Mouse (Mus musculus) WW6 (cell line): Measurements from ENCODE around the gene Tor1aip1.

Experiments
- DNase-seq: peaks from one replicate; pipeline ENCODE4 v3.0.0-alpha.2; 2013; ENCODE audit warnings: low read depth, low spot score

Tor1aip1 gene

GRCm38 (mm10) chr1:156035930-156036737, at the start of gene Tor1aip1:
Tor1aip1 (minus strand) TSS chr1:156036480.
- DNase-seq, result peak; percentile 95

DNA sequence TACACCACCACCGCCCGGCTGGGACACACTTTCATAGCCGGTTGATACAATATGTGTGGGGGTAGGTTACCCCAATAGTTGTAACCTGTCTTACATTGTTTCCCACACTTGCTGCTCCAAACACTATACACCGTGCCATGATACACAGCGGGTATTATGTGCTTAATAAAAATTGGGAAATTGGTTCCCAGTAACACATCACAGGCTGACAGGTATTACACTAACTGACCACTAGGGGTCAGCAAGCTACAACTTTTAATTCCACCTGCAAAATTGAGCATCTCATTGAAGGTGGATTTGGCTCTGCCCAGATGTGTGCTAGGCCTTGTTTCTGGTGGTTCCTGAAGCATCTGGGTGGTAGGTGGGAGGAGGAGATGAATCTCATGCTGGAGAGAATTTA, 49.5 kb upstream of the Tor1aip1 start:
- no peak for DNase-seq

GRCm38 (mm10) chr1:156084603-156085002, 48.3 kb upstream of the Tor1aip1 start:
- no peak for DNase-seq

- DNase-seq, result no peak
Measured at GRCm38 (mm10) chr1:156077655-156078054, 41.4 kb upstream of the Tor1aip1 start.

- DNase-seq, result no peak
Measured at GRCm38 (mm10) chr1:156076474-156076873, 40.2 kb upstream of the Tor1aip1 start.

GRCm38 (mm10) chr1:156074575-156074974, 38.3 kb upstream of the Tor1aip1 start:
- no peak for DNase-seq

DNA sequence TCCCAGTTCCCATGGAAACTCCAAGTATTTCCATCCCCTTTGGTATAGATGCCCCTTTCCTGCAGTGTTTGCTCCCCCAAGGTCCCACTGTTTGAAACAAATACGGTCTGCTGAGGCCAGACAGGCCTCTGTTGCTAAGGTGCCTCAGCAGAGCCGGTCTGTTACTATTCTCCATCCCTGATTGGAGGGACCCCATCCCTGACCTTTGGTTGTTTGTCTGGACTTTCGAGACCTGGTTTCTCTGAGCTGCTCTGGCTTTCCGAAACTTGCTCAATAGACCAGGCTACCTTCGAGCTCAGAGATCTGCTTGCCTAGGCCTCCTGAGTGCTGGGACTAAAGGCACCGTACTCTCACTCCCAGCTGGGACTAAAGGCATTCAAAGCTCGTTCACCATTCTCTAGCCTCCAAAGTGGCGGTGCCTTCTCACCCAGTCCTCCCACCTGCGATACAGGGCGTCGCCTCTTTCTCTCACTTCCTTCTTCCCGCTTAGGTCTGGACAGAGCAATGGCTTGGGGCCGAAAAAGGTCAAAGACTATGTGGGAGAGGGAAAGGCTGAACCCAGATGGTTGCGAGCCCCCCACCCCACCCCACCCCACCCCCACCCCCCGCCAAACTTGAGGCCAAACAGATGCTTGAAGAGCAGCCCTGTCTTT, 37.0 kb upstream of the Tor1aip1 start:
- no peak for DNase-seq

GRCm38 (mm10) chr1:156070106-156070505, 33.8 kb upstream of the Tor1aip1 start:
- no peak for DNase-seq

GRCm38 (mm10) chr1:156066133-156066532, 29.9 kb upstream of the Tor1aip1 start:
- no peak for DNase-seq

DNA sequence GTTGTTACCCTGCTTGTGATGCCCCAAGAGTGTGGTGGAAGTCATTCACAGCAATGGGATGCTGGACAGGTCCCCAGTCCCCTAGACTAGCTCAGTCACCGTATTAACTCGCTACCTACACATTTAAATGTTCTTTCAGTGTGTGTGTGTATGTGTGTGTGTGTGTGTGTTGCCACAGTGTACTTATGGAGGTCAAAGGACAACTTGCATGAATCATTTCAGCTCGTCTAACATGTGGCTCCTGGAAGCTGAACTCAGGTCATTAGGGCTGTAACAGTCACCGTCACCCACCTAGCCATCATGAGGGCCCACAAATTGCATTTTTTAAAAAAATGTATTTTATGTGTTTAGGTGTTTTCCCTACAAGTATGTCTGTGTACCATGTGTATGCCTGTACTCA, 25.9 kb upstream of the Tor1aip1 start:
- DNase-seq, result no peak

DNA sequence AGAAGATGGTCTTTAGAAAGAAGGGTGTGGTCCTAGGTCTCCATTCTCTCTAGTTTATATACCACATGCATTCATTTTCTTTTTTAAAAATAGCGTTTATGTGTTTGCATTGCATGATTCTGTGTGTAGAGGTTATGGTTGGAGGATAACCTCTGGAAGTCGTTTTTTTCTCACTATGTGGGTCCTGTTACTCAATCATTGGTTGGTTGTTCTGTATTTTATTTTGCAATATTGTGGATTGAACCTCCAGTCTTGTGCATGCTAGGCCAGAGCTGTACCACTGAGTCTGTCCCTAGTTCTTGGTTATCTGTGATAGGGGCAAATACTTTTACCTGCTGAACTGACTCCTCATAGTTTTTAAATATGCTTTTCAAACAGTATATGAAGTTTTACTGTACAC, 21.9 kb upstream of the Tor1aip1 start:
- DNase-seq, result no peak

DNA sequence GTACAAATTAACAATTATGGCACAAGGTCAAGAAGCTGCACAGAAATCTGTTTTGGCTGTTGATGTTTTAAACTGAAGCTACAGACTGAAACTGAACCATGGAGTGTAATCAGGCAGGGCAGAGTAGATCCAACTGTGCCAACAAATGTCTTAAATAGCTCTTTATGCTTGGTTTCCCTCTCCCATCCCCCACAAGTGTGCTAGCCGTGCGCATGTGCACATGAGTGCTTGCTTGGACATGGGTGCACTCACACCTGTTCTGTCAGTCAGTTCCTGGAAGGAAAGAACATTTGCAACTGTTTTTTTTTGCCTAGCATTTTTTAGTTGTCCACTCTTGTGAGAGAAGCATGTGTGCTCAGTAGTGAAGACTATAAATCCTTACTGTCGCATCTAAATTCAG, 10.4 kb upstream of the Tor1aip1 start:
- no peak for DNase-seq

- DNase-seq, result no peak
Measured at GRCm38 (mm10) chr1:156044211-156044611, 7.9 kb upstream of the Tor1aip1 start.

GRCm38 (mm10) chr1:156043027-156043426, 6.7 kb upstream of the Tor1aip1 start:
- no peak for DNase-seq

- DNase-seq, result no peak
Measured at GRCm38 (mm10) chr1:156042481-156042880, 6.2 kb upstream of the Tor1aip1 start.

DNA sequence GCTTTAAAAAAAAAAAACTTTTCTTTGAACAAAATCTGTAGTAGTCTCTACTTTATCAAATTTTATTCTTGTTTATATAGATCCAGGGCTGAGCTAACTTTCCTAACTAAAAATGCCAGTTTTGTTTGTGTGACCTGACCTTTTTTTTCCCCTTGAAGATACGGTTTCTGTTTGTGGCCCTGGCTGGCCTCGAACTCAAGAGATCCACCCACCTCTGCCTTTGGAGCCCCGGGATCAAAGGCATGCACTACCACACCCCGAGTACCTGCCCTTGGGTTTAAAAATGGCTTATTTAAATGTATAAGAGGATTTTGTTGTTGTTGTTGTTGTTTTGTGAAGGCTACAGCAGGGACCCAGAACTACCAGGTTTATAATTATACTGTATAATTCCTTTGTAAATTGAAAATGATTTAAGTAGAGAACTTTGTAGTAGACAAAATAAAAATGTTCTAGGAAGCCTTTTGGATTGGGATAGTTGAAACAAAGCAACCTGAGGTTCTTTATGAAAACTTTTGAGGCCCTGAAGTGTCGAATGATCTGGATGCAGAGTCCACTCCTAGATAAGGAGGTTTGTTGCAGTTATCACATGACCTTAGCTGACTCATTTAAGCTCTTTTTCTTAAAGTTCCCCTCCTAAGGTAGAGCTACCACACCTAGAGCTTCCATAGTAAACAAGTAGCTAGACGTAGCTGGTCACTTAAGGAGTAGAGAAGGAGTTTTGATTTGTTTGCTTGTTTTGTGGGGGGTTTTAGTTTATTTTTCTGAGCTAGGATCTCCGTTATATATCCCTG, 5.4 kb upstream of the Tor1aip1 start:
- no peak for DNase-seq

GRCm38 (mm10) chr1:156040731-156041401, 4.6 kb upstream of the Tor1aip1 start:
- DNase-seq, result peak; percentile 90

DNA sequence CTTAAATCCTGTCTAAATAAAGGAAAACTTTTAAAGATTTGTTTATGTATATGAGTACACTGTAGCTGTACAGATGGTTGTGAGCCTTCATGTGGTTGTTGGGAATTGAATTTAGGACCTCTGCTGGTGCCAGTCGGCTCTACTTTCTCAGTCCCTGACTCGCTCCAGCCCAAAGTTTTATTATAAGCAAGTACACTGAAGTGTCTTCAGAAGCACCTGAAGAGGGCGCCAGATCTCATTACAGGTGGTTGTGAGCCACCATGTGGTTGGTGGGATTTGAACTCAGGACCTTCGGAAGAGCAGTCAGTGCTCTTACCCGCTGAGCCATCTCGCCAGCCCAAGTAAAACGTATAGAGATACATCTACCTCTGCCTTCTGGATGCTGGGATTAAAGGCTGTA, 3.7 kb upstream of the Tor1aip1 start:
- DNase-seq, result peak; percentile 43

DNA sequence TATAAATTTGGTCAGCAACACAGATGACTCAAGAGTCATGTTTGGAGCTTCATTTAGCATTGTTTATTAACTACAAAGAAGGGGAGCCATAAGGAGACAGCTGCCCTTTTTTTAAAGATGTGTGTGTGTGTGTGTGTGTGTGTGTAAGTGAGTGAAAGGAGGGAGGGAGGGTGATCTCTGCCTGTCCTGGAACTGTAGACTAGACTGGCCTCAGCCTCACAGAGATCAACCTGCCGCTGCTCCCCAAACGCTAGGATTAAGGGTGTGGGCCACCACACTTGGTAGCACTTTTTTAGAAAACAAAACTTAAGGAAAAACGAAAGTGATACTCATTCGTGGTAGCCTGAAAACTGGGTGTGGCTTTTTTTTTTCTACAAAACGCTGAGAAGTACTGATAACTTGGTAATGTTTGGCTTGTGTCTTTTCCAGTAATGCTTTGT, 884 bp upstream of the Tor1aip1 start:
- DNase-seq, result no peak

GRCm38 (mm10) chr1:156035269-156035929, 881 bp downstream of the Tor1aip1 start, which contains the start of gene Tor1aip2:
Tor1aip2 (plus strand) TSS chr1:156035403.
- peak; percentile 28 for DNase-seq

- no peak for DNase-seq
Measured at GRCm38 (mm10) chr1:156034661-156035060, 1.6 kb downstream of the Tor1aip1 start.
